Mouse (Mus musculus) forebrain, embryonic 16.5 days (tissue): ENCODE data around the gene Akr1b10. TPM values are rescaled to one million over a fixed set of nuclear protein-coding genes. Genes with fewer than 3 reads are reported as not detected.

ENCODE experiments used
- ATAC-seq: fragments of 200-750 bp; cut with Nextera tagmentation; 2 replicates; pipeline ENCODE4 v1.8.0; 2017; ENCODE audit warnings: mild to moderate bottlenecking, moderate library complexity
- H3K27ac ChIP-seq: fragments of 300-500 bp; sonication (generic); 2 replicates; pipeline ENCODE4 v1.5.1; 2014; ENCODE audit warnings: low read length, control low read depth
- H3K27me3 ChIP-seq: fragments of 300-500 bp; sonication (generic); replicated peaks from 2 replicates; pipeline ENCODE4 v1.6.1; 2014; ENCODE audit warnings: low read length; ENCODE audit not compliant: control insufficient read depth, insufficient read depth
- H3K36me3 ChIP-seq: fragments of 300-500 bp; sonication (generic); 2 replicates; pipeline ENCODE4 v1.6.1; 2014; ENCODE audit not compliant: control insufficient read depth, insufficient read depth
- H3K4me1 ChIP-seq: fragments of 300-500 bp; sonication (generic); replicated peaks from 2 replicates; pipeline ENCODE4 v1.6.1; 2014; ENCODE audit warnings: low read length; ENCODE audit not compliant: control insufficient read depth, insufficient read depth
- H3K4me2 ChIP-seq: fragments of 300-500 bp; sonication (generic); 2 replicates; pipeline ENCODE4 v1.6.1; 2014; ENCODE audit warnings: mild to moderate bottlenecking, low read length, control low read depth
- H3K4me3 ChIP-seq: fragments of 300-500 bp; sonication (generic); replicated peaks from 2 replicates; pipeline ENCODE4 v1.5.1; 2014; ENCODE audit warnings: mild to moderate bottlenecking, low read length, control low read depth
- H3K9ac ChIP-seq: fragments of 300-500 bp; sonication (generic); replicated peaks from 2 replicates; pipeline ENCODE4 v1.6.1; 2014; ENCODE audit warnings: low read depth, low read length, control low read depth
- H3K9me3 ChIP-seq: fragments of 300-500 bp; sonication (generic); 2 replicates; pipeline ENCODE4 v1.6.1; 2016; ENCODE audit warnings: low read length; ENCODE audit not compliant: control insufficient read depth
- WGBS: fragments of 180-500 bp; shearing (Covaris S2); extraction: QIAGEN DNeasy Blood & Tissue Kit; methylation state at CpG from one replicate; pipeline ENCODE4 v1.1.7; 2014; 5-methylcytosine and 5-hydroxymethylcytosine counted together
- polyA plus RNA-seq: library from polyadenylated mRNA; unstranded; fragments of >200 nt; fragmentation: Nextera tagmentation; extraction: Ambion mirVana; gene quantifications from 2 replicates; pipeline ENCODE4 v1.2.1, GENCODE M21; 2015

The Akr1b10 gene
- polyA plus RNA-seq, 1 experiment from 2014 or later = 6.1 TPM

GRCm38 (mm10) chr6:34439006-34439405 lies 55.0 kb downstream of the Akr1b10 start:
- H3K27ac ChIP-seq = no peak overlapping the region
- H3K4me1 ChIP-seq = no peaks in the 10 kb centered on the region
- no peak overlapping the region for H3K9ac ChIP-seq
- no peak overlapping the region for H3K4me2 ChIP-seq
- H3K9me3 ChIP-seq = no peaks in the 10 kb centered on the region
- H3K36me3 ChIP-seq = no peaks in the 10 kb centered on the region
- ATAC-seq = no peak
- H3K4me3 ChIP-seq = no peak overlapping the region
- no peaks in the 10 kb centered on the region for H3K27me3 ChIP-seq
- 68% methylated on average over 2 of the region's 2 CpGs for WGBS

GRCm38 (mm10) chr6:34441556-34442257 lies 57.7 kb downstream of the Akr1b10 start:
- ATAC-seq = no peak
- 73% methylated on average over 9 of the region's 9 CpGs for WGBS
- Histone ChIP-seq H3K4me1 (no peaks in the 10 kb centered on the region), H3K27ac (no peak overlapping the region), H3K9ac (no peak overlapping the region), H3K4me2 (no peak overlapping the region), H3K27me3 (no peaks in the 10 kb centered on the region), H3K4me3 (no peak overlapping the region), H3K9me3 (no peaks in the 10 kb centered on the region), H3K36me3 (no peaks in the 10 kb centered on the region)

GRCm38 (mm10) chr6:34443791-34444190 lies 59.8 kb downstream of the Akr1b10 start:
- Histone ChIP-seq H3K27me3 (no peaks in the 10 kb centered on the region), H3K4me3 (no peak overlapping the region), H3K36me3 (no peaks in the 10 kb centered on the region), H3K27ac (no peak overlapping the region), H3K9ac (no peak overlapping the region), H3K9me3 (no peaks in the 10 kb centered on the region), H3K4me2 (no peak overlapping the region), H3K4me1 (no peaks in the 10 kb centered on the region)
- 87% methylated on average over 2 of the region's 2 CpGs for WGBS
- no peak for ATAC-seq

Other genes starting within 250 kb of the Akr1b10 start
- 49.0 and 52.7 TPM in 2 replicates for gene Slc35b4, start 207.1 kb upstream of the Akr1b10 start, polyA plus RNA-seq
- gene Akr1b3, start 66.7 kb upstream of the Akr1b10 start, polyA plus RNA-seq = 80.7 and 91.3 TPM in 2 replicates
- 1.7 and 2.2 TPM in 2 replicates for gene Akr1b8, start 30.1 kb upstream of the Akr1b10 start, polyA plus RNA-seq
- not detected in 2 replicates for gene Akr1b7, start 28.1 kb downstream of the Akr1b10 start, polyA plus RNA-seq
- 64.2 and 68.2 TPM in 2 replicates for gene Bpgm, start 92.0 kb downstream of the Akr1b10 start, polyA plus RNA-seq
- 56.8 and 58.5 TPM in 2 replicates for gene Cald1, start 214.3 kb downstream of the Akr1b10 start, polyA plus RNA-seq